Mouse (Mus musculus) embryo, embryonic 9.5 days (tissue): ENCODE data around the gene Grap2.
"Not testable (repeated sequence)": the region's sequence is repeated elsewhere in the genome, so short reads cannot be mapped to it uniquely, and the experiment has no call there.

Experiments
- DNase-seq: peaks from one replicate; pipeline ENCODE4 v3.0.0-alpha.2; 2017; ENCODE audit errors: extremely low spot score

Gene Grap2

DNA sequence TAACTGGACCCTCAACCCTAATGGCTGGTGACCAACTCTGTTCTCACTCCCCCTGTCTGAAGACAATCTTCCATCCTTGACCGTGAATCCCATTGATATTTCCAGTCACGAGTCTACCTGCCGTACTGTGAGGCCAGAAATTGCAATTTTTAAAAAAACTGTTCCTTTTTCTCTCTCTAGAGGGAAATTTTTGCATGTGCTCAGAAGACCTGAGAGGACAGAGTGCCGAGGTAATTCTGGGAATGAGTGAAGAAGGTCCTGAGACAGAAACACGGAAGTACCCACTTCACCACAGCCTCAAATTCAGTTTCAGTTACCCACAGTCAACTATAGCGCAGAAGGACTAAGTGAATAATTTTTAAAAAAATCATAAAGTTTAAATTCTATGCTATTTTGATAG lies 5.7 kb upstream of the Grap2 start:
- DNase-seq, result no peak

DNA sequence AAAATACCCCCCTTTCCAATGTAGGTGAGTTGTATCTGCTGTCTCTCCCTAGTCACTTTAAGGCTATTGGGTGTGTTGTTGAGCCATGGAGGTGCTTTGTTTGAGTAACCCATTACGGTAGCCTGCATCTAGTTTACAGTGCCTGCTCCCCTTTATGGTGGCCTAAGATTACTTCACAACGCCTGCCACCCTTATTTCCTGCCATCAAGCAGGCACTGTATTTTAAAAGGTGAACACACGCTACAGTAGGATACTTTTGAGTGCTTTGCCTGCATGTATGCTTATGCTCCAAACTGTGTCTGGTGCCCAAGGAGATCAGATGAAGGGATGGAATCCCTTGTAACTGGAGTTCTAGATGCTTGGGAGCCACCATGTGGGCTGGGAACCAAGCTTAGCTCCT lies 5.3 kb upstream of the Grap2 start:
- DNase-seq, result no peak

DNA sequence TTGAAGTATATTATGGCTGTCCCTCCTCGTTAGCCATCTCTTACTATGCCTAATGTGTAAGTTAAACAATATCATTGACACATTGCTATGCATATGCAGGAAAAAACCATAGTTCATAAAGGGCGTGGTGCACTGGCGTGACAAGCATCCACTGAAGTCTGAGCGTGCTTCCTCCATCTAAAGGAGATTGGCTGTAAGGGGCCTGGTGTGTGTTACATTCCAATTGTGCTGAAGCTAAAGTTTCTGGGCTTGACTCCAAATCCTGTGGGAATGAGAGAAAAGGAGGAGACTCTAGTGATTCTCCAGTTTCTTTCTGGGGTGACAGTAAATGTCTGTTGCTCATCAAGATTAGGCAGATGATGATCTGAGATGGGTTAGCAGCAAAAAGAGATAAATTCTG lies 4.7 kb upstream of the Grap2 start:
- no peak for DNase-seq

DNA sequence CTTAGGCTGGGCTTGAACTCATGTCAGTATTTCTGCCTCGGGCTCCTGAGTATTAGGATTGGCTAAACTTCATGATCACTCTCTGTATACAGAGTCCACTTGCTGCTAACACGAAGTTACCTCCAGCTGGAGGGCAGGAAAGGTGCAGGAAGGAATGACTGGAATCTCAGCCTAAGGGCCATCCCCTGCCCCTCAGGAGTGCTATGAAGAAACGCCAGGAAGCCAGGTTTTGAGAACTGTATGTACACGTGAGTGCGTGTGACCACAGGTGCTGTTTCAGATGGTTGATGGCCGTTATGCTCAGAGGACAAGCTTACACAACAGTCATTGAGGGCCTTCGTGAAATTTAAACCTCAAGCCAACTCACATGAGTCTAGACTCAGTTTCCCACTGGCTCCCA lies 3.2 kb upstream of the Grap2 start:
- no peak for DNase-seq

DNA sequence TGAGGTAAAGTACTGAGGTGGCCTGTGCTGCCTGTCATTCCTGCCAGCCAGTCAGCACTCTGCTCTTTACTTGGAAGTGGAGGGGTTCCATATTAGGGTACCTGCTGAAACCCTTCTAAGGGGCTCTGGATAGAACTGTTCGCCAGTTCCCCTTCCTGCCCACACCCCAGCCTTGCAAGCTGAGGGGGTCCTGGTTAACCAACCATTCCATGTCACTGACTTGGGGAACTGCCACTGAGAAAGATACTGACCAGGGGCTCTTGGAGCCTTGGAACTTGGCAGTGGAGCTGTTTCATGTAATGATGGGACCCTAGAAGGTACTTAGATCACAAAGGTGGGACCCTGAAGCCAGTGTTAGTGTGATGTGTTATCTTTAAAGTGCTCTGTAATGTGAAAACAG lies 2.2 kb upstream of the Grap2 start:
- DNase-seq, result no peak

DNA sequence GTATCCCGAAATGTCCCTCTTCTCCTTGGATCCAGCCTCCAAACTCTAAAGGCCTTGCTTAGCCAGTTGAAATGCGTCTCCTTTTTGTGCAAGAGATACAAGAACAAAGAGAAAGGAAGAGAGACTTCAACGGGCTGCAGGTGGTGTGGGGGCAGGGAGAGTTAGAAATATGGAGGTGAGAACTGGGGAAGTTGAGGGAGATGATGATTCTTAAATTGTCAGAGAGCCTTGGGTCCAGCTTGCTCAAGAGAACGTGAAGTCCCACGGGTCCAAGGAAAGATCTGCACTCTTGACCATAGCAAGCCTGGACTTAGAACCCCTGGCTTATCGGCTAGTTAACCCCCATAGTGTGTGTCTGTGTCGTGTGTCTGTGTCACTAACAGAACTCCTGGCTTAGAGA lies 783 bp upstream of the Grap2 start:
- DNase-seq, result no peak

DNA sequence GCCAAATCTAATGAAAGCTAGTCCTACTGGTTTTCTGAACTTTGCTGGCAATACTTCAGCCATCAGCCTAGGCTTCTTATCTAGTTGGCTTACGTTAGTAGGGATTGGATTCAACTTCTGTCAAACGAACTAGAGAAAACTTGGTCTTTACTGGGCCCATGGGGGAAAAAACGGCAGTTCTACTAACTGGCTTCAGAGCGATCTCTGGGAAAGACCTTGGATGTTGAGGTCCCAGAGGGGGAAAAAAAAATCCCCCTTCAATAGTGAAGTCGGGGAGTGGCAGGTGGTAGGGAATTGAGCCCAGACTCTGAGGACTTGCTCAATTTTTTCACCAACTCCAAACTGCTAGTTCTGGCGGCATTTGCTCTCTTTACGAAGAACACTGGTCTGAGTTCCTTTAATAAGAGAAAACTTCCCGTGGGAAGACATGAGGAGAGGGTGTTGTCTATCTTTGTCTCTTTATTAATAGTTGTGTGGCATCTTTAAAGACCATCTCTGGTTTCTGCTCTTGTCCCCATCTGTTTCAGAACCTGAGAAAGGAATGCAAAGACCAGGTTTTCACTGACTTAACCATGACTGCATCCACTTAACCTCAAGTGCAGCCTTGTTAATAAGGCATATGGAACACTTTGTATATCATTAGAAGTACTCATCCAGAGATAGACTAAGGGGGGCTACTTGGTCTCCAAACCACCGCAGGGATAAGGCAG lies 572 bp downstream of the Grap2 start:
- DNase-seq, result no peak

DNA sequence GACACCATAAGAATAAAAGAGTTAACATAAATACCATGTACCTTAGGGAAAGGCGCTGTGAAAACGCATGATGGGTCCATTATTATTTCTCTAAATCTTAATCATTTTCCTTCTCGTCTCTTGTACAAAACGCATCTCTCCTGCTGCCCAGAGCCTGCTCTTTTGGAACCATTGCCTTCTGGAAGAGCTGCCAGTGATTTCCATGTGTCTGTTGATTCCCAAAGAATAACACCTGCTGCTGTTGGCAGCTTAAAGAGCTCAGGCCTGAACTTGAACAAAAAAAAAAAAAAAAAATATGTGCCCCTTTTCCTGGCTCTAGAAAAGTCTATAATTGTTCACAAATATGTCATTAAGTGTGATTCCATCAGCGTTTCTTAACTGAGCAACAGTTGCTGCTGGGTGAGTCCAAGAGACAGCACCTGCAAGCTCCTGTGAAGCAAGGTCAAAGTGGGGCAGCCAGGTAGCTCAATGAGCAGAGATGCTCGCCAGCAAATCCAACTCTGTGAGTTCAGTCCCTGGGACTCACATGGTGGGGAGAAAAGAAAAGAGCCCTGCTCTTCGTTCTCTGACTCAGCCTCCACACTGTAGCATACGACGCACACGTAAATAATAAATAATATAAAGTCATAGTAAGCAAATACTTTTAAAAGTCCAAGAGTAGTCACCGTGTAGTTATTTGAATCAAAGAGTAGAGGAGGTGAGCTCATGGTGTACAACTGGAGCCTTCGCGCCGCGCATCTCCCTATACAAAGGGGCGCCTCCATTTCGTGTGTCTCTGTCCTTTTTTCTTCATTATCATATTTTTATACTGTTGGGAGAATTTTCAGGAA lies 2.0 kb downstream of the Grap2 start:
- no peak for DNase-seq

DNA sequence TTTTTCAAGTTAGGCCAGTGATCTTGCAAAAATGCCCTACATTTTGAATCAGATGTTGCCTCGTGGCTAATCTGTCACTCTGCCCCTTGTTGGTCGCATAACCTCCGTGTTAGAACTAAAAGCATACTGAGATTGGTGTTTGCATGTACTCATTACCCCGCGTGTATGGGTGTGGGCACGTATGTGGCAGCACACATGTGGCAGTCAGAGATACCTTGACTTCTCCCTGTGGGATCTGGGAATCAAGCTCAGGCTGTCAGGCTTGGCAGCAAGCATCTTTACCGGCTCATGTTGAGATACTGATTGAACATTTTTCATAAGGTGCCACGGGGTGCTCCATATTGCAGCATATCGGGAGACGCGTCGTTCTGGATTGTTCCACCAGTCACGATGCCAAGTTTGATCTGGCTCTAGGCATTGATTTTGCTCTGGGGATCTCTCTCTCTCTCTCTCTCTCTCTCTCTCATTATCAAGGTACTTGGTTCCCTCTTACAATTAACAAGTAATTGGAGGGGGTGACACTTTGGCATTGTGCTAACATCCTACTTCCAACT lies 3.5 kb downstream of the Grap2 start:
- DNase-seq, result no peak

DNA sequence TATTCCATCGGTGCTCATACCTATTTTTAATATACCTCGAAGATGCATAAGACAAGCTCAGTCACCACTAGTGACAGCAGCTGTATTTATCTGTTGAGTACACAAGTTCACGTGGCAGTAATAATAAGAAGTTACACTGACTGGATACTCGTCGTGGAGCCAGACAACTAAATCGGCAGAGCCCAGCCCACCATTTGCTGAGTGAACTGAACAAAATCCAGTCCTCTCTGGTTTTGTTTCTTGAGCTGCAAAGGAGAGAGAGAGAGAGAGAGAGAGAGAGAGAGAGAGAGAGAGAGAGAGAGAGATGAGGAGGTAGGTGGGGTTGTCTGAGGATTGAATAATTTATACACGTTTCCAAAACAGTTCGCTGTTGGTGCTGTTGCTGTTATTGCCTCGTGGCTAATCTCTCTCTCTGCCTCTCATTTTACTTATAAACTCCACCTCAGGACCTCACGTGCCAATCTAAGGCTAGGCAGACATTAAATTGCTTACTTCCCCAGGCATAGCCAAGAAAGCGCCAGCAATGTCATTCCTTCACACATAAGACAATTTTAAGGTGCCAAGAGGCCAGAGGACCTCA lies 4.1 kb downstream of the Grap2 start:
- DNase-seq, result no peak

DNA sequence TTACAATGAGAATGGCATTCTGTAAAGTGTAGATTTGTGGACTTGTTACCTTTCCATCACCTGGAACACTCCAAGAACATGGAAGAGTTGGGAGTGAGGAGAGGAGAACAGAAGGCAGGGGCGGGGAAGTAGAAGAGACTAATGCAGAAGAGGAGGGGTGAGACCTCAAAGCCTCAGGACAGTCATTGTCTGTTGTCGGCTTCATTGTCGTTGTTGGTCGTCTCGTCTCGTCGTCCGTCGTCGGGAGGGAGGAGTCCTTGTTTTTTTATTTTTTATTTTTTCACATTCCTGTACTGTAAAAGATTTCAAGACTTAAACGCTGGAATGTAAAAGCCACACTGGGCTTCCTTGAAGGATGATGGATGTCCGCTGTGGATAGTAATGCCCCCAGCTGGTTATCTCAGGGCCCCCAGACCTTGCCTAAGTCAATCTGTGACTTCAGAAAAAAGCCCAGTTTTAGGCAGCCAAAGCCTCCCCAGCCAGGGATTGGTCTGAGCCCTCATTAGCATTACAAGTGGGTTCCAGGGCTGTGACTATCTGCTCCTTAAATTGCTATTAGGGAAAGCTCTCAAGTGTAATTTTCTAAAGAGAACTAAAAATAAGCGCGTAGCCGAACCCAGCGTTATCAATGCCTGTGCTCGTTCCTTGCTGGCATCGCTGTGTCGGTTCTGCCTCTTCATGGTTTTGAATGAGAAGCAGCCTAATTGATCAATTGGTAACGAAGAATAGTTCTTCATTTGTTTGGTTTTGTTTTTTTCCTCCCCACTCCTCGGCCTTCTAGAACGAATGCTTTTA lies 5.0 kb downstream of the Grap2 start:
- no peak for DNase-seq

DNA sequence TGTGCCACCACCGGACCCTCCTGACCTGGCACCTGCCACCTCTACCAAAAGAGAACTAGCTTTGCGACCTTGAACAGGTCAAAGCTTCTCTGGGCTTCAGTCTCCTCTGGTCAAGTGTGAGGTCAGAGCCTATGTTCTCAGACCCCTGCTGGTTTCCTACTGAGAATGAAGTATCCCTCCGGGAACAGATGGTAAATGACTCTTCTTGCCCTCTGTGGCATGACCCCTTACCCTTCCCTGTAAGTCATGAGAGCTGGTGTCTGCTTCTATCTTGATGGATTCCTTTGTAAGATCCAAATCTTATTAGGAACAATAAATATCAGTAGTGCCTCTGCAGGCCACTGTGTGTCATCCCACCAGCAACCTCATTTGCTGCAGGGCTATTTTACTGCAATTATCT lies 6.7 kb downstream of the Grap2 start:
- DNase-seq, result no peak

DNA sequence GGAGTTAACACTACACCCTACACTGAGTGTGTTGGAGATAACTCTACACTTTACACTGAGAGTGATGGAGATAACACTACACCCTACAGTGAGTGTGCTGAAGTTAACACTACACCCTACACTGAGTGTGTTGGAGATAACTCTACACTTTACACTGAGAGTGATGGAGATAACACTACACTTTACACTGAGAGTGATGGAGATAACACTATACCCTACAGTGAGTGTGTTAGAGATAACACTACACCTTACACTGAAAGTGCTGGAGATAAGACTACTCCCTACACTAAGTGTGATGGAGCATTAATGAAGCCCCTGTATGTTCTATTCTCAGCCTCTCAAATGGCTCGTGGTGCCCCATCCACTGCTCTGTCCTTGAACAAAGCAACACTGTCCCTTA lies 8.2 kb downstream of the Grap2 start:
- not testable (repeated sequence) for DNase-seq

DNA sequence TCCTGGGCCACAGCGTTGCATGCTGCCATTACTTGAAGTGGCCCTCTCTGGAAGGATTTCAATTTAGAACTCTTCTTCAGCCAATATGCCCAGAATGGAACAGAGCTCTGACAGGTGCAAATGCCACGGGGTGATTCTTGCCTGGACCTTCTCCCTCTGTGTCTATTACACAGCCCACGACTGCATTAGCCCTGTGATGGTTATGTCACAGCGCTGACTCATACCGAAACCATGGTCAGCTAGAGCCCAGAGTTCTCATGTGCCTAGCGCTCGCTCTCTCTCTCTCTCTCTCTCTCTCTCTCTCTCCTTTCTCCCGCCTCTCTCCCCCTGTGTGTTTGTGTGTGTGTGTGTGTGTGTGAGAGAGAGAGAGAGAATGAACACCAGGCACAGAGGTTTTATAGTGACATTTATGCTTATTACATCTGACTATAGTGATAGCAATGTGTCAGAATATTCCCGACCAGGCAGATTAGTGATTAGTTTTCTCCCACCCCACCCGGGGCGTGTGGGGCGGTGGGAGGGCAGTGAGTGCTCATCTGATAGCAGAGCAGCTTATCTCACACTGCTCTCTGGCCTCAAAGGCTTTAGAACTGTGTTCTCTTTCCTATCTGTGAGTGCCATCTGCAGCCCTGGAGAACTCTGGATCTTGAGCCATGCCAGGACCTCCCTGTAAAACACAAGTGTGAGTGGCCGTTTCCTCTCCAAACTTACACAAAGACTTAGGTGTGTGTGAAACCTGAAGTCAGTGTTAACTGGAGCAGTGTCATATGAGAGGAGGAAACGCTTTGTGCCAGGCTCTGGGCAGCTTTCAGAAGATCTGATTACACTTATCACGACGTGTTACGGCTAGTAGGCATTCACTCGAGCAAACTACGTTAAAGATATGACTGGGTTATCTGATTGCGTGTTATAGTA lies 10.4 kb downstream of the Grap2 start:
- no peak for DNase-seq

DNA sequence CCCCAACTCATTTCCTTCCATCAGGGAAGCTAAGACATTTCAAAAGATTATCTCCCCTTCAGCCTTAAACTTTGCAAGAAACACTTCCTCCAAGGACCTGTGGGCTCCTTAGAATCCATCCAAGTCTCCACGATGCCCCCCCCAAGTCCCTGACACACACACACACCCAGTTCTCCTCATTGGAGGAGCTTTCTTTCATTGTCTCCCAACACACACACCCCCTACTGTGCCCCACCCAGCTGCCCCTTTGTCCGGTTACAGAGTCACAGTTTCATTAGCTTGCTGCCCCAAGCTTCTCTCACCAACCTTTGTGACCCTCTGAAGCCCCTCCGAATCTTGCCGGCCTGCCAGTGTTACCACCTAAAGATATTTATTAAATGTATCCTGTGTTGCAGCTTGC lies 13.9 kb downstream of the Grap2 start:
- no peak for DNase-seq

DNA sequence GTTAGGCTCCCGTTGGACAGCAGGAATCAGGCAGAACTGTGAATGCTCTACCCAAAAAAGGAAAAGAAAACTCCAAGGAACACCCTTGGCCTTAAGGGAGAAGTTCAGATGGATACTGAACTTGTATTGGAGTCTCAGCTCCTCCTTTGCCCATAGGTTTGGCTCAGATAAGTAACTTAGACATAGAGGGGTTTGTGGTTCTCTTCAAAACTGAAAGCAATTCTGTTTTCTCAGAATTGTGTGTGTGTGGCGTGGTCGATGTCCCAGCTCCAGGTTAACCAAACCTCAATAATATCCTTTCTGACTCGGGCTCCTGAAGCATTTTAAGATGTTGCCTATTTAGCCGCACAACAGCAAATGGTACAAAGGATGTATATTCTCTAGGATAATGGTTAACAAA lies 18.2 kb downstream of the Grap2 start:
- no peak for DNase-seq

DNA sequence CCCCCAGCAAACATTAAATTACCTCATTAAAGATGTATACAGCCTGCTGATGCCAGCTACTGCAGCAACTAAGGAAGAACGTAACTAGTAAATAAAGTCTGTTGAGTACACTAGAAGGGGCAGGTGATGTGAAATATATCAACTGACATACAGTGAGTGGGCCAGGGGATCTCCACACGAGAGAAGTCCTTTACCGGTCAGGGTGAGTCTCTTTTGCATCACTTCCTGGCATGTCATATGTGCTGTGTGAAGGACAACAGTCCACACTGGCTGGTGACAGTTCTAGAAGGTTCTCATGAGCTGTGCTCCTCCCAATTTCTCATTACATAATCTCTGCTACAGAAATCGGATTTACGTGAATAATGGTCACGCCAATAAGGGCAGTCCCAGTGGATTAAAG lies 20.3 kb downstream of the Grap2 start:
- DNase-seq, result no peak

DNA sequence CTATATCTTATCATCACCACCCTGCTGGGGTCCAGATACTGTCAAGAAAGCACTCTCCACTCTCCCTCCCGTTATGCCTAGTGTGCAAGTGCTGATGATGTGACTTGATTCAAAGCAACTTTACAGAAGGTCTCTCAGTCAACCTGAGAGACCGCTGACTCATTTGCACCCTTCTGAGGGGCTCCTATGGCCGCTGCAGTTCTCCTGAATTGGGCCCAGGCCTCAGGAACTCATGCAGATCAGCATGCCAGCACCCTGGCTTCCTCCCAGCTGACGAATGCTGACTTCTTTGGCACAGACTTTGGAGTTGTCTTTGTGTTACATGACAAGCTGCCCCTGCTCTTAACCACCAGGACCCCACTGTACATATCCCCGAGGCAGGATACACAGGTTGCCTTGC lies 21.5 kb downstream of the Grap2 start:
- no peak for DNase-seq

DNA sequence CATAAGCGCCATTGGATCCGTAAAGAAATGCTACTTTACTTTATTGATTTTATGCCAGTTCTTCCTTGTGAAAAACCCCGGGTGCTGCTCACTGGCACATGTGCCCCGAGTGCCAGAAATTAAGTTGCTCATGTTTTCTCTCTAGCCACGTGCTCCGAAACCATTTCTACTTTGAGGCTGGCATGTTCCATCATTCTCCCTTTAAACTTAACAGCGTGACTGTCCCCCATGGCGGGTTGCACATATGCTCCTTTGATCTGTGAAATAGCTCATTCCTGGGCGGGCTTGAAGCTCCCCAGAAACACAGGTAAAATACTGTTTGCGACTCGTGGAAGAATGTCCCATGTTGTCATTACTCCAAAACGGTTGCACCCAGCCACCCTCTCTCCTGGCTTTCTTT lies 26.4 kb downstream of the Grap2 start:
- no peak for DNase-seq

DNA sequence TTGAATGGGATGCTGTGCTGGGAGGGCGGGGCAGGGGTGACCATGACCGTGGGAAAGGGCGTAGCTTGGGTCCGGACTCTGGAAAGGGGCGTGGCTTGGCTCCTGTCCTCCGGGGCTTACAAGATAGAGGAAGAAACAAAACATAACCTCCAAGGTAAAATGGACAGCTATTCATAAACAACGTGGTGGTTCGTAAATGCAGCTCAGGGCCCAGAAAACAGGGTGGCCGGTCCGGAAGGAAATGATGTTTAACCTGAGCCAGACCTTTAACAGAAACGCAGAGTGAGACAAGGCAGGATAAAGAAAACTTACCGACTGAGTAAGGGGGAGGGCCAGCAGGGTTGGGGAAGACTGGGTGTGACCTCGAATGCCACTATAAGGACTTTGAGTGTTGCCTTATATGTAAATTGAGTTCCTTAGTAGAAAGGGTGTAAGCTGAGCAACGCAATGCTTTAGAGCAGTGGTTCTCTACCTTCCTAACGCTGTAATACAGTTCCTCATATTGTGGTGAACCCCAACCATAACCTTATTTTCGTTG lies 26.9 kb downstream of the Grap2 start:
- DNase-seq, result no peak

DNA sequence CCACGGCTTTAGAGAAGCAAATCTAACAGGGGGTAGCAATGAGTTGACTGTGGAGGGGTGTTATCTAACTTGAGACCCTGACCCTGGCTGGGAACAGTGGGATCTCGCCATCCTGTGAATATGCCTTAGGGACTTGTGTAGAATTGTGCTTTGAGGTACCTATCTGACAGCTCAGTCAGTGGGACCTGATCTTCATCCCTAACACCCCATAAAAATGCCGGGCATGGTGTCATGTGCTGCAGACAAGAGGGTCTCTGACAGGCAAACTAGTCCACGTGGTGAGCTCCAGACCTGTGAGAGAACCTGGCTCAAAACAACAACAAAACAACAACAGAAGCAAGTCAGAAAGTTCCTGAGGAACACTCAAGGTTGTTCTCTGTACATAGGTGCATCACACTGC lies 27.4 kb downstream of the Grap2 start:
- DNase-seq, result no peak
